Mouse (Mus musculus): ENCODE measurements around the gene Fam49a. TPM values are rescaled to one million over a fixed set of nuclear protein-coding genes. Genes with fewer than 3 reads are reported as not detected.
A peak's percentile ranks its signal among the peaks of the same experiment; 100 is the strongest.

The Fam49a gene
- total and polyA plus RNA-seq, 2 experiments: 1.7 to 2.0 TPM

GRCm38 (mm10) chr12:12316956-12317355 is 55.0 kb downstream of the Fam49a start:
- H3K36me3 ChIP-seq (ENCODE audit: control insufficient read depth, insufficient read depth, low read length): no peaks in the 10 kb centered on the region
- H3K4me3 ChIP-seq (ENCODE audit: insufficient read depth, low read depth, low read length): no peak overlapping the region
- no peak overlapping the region for H3K9ac ChIP-seq (ENCODE audit: low read depth, low read length)
- no peak for TF ChIP-seq POLR2A (IDR thresholded peaks at IDR 0.05; ENCODE audit: extremely low read depth, insufficient read depth, low read length)
- TF ChIP-seq CTCF (IDR thresholded peaks at IDR 0.05; ENCODE audit: low read depth, low read length): no peak
- 63% methylated on average over 6 of the region's 6 CpGs for WGBS
- no peaks in the 10 kb centered on the region for H3K79me2 ChIP-seq (ENCODE audit: control insufficient read depth, insufficient read depth, low read length)
- H3K4me1 ChIP-seq (ENCODE audit: control insufficient read depth, insufficient read depth, low read length): 0 out of 2 replicates have a peak, but pooled peaks cover 3% of the 10 kb centered on the region
- no peak overlapping the region for H3K27ac ChIP-seq (replicated peaks; ENCODE audit: insufficient read depth, low read depth, low read length)
- no peaks in the 10 kb centered on the region for H3K27me3 ChIP-seq (ENCODE audit: control insufficient read depth, insufficient read depth, low read length)
- peak; percentile 31 for DNase-seq (ENCODE audit: extremely low read depth, low read depth, low spot score)

- TF ChIP-seq CTCF (IDR thresholded peaks at IDR 0.05; ENCODE audit: low read depth, low read length) (no peak), POLR2A (IDR thresholded peaks at IDR 0.05; ENCODE audit: extremely low read depth, insufficient read depth, low read length) (no peak)
- Histone ChIP-seq H3K4me1 (ENCODE audit: control insufficient read depth, insufficient read depth, low read length) (0 out of 2 replicates have a peak, but pooled peaks cover 3% of the 10 kb centered on the region), H3K79me2 (ENCODE audit: control insufficient read depth, insufficient read depth, low read length) (no peaks in the 10 kb centered on the region), H3K9ac (ENCODE audit: low read depth, low read length) (no peak overlapping the region), H3K36me3 (ENCODE audit: control insufficient read depth, insufficient read depth, low read length) (no peaks in the 10 kb centered on the region), H3K27me3 (ENCODE audit: control insufficient read depth, insufficient read depth, low read length) (no peaks in the 10 kb centered on the region), H3K4me3 (ENCODE audit: insufficient read depth, low read depth, low read length) (no peak overlapping the region), H3K27ac (replicated peaks; ENCODE audit: insufficient read depth, low read depth, low read length) (no peak overlapping the region)
- no peak for DNase-seq (ENCODE audit: extremely low read depth, low read depth, low spot score)
- WGBS: 86% methylated on average over 7 of the region's 7 CpGs
Observed at GRCm38 (mm10) chr12:12317606-12318005, 55.7 kb downstream of the Fam49a start.

- peak; percentile 50 for DNase-seq (ENCODE audit: extremely low read depth, low read depth, low spot score)
- no peaks in the 10 kb centered on the region for H3K36me3 ChIP-seq (ENCODE audit: control insufficient read depth, insufficient read depth, low read length)
- no peaks in the 10 kb centered on the region for H3K27me3 ChIP-seq (ENCODE audit: control insufficient read depth, insufficient read depth, low read length)
- H3K4me3 ChIP-seq (ENCODE audit: insufficient read depth, low read depth, low read length): no peak overlapping the region
- 0 out of 2 replicates have a peak, but pooled peaks cover 3% of the 10 kb centered on the region for H3K4me1 ChIP-seq (ENCODE audit: control insufficient read depth, insufficient read depth, low read length)
- no peaks in the 10 kb centered on the region for H3K79me2 ChIP-seq (ENCODE audit: control insufficient read depth, insufficient read depth, low read length)
- 3% methylated on average over 6 of the region's 6 CpGs for WGBS
- TF ChIP-seq CTCF (IDR thresholded peaks at IDR 0.05; ENCODE audit: low read depth, low read length) (peak; percentile 46; the same call in 1 of the 2 replicates), POLR2A (IDR thresholded peaks at IDR 0.05; ENCODE audit: extremely low read depth, insufficient read depth, low read length) (no peak)
- no peak overlapping the region for H3K27ac ChIP-seq (replicated peaks; ENCODE audit: insufficient read depth, low read depth, low read length)
- no peak overlapping the region for H3K9ac ChIP-seq (ENCODE audit: low read depth, low read length)
Observed at GRCm38 (mm10) chr12:12318140-12318734, 56.3 kb downstream of the Fam49a start.

- Histone ChIP-seq H3K79me2 (ENCODE audit: control insufficient read depth, insufficient read depth, low read length) (no peaks in the 10 kb centered on the region), H3K36me3 (ENCODE audit: control insufficient read depth, insufficient read depth, low read length) (no peaks in the 10 kb centered on the region), H3K27ac (replicated peaks; ENCODE audit: insufficient read depth, low read depth, low read length) (no peak overlapping the region), H3K4me3 (ENCODE audit: insufficient read depth, low read depth, low read length) (no peak overlapping the region), H3K27me3 (ENCODE audit: control insufficient read depth, insufficient read depth, low read length) (no peaks in the 10 kb centered on the region), H3K4me1 (ENCODE audit: control insufficient read depth, insufficient read depth, low read length) (0 out of 2 replicates have a peak, but pooled peaks cover 3% of the 10 kb centered on the region), H3K9ac (ENCODE audit: low read depth, low read length) (no peak overlapping the region)
- 68% methylated on average over 2 of the region's 2 CpGs for WGBS
- TF ChIP-seq CTCF (IDR thresholded peaks at IDR 0.05; ENCODE audit: low read depth, low read length) (no peak), POLR2A (IDR thresholded peaks at IDR 0.05; ENCODE audit: extremely low read depth, insufficient read depth, low read length) (no peak)
- DNase-seq (ENCODE audit: extremely low read depth, low read depth, low spot score): peak; percentile 33
Observed at GRCm38 (mm10) chr12:12320693-12321092, 58.8 kb downstream of the Fam49a start.

GRCm38 (mm10) chr12:12321111-12321510 is 59.2 kb downstream of the Fam49a start:
- H3K27ac ChIP-seq (replicated peaks; ENCODE audit: insufficient read depth, low read depth, low read length): no peak overlapping the region
- no peak overlapping the region for H3K4me3 ChIP-seq (ENCODE audit: insufficient read depth, low read depth, low read length)
- no peak for TF ChIP-seq CTCF (IDR thresholded peaks at IDR 0.05; ENCODE audit: low read depth, low read length)
- TF ChIP-seq POLR2A (IDR thresholded peaks at IDR 0.05; ENCODE audit: extremely low read depth, insufficient read depth, low read length): no peak
- H3K27me3 ChIP-seq (ENCODE audit: control insufficient read depth, insufficient read depth, low read length): no peaks in the 10 kb centered on the region
- H3K4me1 ChIP-seq (ENCODE audit: control insufficient read depth, insufficient read depth, low read length): 0 out of 2 replicates have a peak, but pooled peaks cover 3% of the 10 kb centered on the region
- 83% methylated on average over 3 of the region's 3 CpGs for WGBS
- no peaks in the 10 kb centered on the region for H3K36me3 ChIP-seq (ENCODE audit: control insufficient read depth, insufficient read depth, low read length)
- DNase-seq (ENCODE audit: extremely low read depth, low read depth, low spot score): no peak
- H3K79me2 ChIP-seq (ENCODE audit: control insufficient read depth, insufficient read depth, low read length): no peaks in the 10 kb centered on the region
- no peak overlapping the region for H3K9ac ChIP-seq (ENCODE audit: low read depth, low read length)

- WGBS: 75% methylated on average over 5 of the region's 5 CpGs
- Histone ChIP-seq H3K36me3 (ENCODE audit: control insufficient read depth, insufficient read depth, low read length) (no peaks in the 10 kb centered on the region), H3K4me3 (ENCODE audit: insufficient read depth, low read depth, low read length) (no peak overlapping the region), H3K4me1 (ENCODE audit: control insufficient read depth, insufficient read depth, low read length) (0 out of 2 replicates have a peak, but pooled peaks cover 3% of the 10 kb centered on the region), H3K9ac (ENCODE audit: low read depth, low read length) (no peak overlapping the region), H3K27ac (replicated peaks; ENCODE audit: insufficient read depth, low read depth, low read length) (no peak overlapping the region), H3K79me2 (ENCODE audit: control insufficient read depth, insufficient read depth, low read length) (no peaks in the 10 kb centered on the region), H3K27me3 (ENCODE audit: control insufficient read depth, insufficient read depth, low read length) (no peaks in the 10 kb centered on the region)
- DNase-seq (ENCODE audit: extremely low read depth, low read depth, low spot score): no peak
- TF ChIP-seq POLR2A (IDR thresholded peaks at IDR 0.05; ENCODE audit: extremely low read depth, insufficient read depth, low read length) (no peak), CTCF (IDR thresholded peaks at IDR 0.05; ENCODE audit: low read depth, low read length) (no peak)
Observed at GRCm38 (mm10) chr12:12323084-12323483, 61.1 kb downstream of the Fam49a start.

All from liver, adult 2 months (tissue).